Mouse (Mus musculus) embryonic facial prominence, embryonic 14.5 days (tissue): Measurements from ENCODE around the gene Olfr372. TPM values are rescaled to one million over a fixed set of nuclear protein-coding genes. Genes with fewer than 3 reads are reported as not detected.
"Not testable (repeated sequence)": the region's sequence is repeated elsewhere in the genome, so short reads cannot be mapped to it uniquely, and the experiment has no call there.

Experiments
- ATAC-seq: fragments of 200-750 bp; cut with Nextera tagmentation; 2 replicates; pipeline ENCODE4 v1.8.0; 2017; ENCODE audit warnings: low read depth, moderate number of reproducible peaks, moderate TSS enrichment
- DNase-seq: peaks from one replicate; pipeline ENCODE4 v3.0.0-alpha.2; 2015; ENCODE audit warnings: low spot score
- H3K27ac ChIP-seq: fragments of 300-500 bp; sonication (generic); replicated peaks from 2 replicates; pipeline ENCODE4 v1.5.1; 2014; ENCODE audit warnings: low read depth, mild to moderate bottlenecking, low read length, moderate library complexity
- H3K27me3 ChIP-seq: fragments of 300-500 bp; sonication (generic); replicated peaks from 2 replicates; pipeline ENCODE4 v1.6.1; 2014; ENCODE audit warnings: low read length; ENCODE audit not compliant: control insufficient read depth, insufficient read depth
- H3K36me3 ChIP-seq: fragments of 300-500 bp; sonication (generic); 2 replicates; pipeline ENCODE4 v1.6.1; 2014; ENCODE audit warnings: low read length, mixed read lengths; ENCODE audit not compliant: control insufficient read depth, insufficient read depth
- H3K4me1 ChIP-seq: fragments of 300-500 bp; sonication (generic); 2 replicates; pipeline ENCODE4 v1.6.1; 2014; ENCODE audit warnings: antibody characterized with exemption, low read length; ENCODE audit not compliant: control insufficient read depth, insufficient read depth
- H3K4me2 ChIP-seq: fragments of 300-500 bp; sonication (generic); 2 replicates; pipeline ENCODE4 v1.6.1; 2014; ENCODE audit warnings: low read depth, mild to moderate bottlenecking, low read length, moderate library complexity, mixed read lengths
- H3K4me3 ChIP-seq: fragments of 300-500 bp; sonication (generic); 2 replicates; pipeline ENCODE4 v1.5.1; 2014; ENCODE audit warnings: low read depth, mild to moderate bottlenecking, low read length
- H3K9ac ChIP-seq: fragments of 300-500 bp; sonication (generic); 2 replicates; pipeline ENCODE4 v1.6.1; 2014; ENCODE audit warnings: low read depth, mild to moderate bottlenecking, low read length, moderate library complexity, mixed read lengths
- H3K9me3 ChIP-seq: fragments of 300-500 bp; sonication (generic); 2 replicates; pipeline ENCODE4 v1.6.1; 2016; ENCODE audit warnings: low read length; ENCODE audit not compliant: control insufficient read depth
- WGBS: fragments of 180-500 bp; shearing (Covaris S2); extraction: QIAGEN DNeasy Blood & Tissue Kit; methylation state at CpG from one replicate; pipeline ENCODE4 v1.1.7; 2014; 5-methylcytosine and 5-hydroxymethylcytosine counted together
- polyA plus RNA-seq: library from polyadenylated mRNA; unstranded; fragments of >200 nt; fragmentation: Nextera tagmentation; extraction: Ambion mirVana; gene quantifications from 2 replicates; pipeline ENCODE4 v1.2.1, GENCODE M21; 2014

The Olfr372 gene
- polyA plus RNA-seq, 1 experiment from 2014 or later: not detected

DNA sequence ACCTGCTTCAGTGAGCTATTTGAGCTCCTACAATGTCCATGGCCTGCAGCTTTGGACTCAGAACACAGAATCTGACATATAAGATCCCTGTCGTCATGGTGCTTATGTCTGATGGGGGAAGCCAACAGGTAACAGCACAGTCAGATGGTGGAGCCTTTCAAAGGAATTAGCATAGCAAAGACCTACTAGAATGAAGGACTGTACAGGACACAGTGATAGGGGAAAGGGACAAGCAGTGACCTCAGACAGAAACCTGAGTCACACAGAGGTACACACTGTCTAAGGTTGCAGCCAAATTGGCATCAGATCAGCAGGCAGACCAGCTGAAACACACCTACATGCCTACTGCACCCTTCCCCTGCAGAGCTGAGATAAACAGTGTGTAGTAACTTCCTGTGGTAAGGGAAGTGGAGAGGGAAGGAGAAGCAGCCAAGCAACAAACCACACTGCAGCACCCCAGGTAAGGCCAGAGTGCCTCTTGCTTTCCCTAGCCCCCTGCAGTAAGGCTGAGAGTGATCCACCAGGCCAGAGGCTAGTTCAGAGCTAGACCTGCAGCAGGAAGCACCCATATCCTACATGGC, 25.9 kb downstream of the Olfr372 start:
- WGBS: 100% methylated on average over 1 of the region's 1 CpGs
- not testable (repeated sequence) for H3K4me1 ChIP-seq, ATAC-seq, H3K9ac ChIP-seq, H3K36me3 ChIP-seq, H3K4me2 ChIP-seq, H3K27ac ChIP-seq, H3K27me3 ChIP-seq, DNase-seq, H3K4me3 ChIP-seq, H3K9me3 ChIP-seq

DNA sequence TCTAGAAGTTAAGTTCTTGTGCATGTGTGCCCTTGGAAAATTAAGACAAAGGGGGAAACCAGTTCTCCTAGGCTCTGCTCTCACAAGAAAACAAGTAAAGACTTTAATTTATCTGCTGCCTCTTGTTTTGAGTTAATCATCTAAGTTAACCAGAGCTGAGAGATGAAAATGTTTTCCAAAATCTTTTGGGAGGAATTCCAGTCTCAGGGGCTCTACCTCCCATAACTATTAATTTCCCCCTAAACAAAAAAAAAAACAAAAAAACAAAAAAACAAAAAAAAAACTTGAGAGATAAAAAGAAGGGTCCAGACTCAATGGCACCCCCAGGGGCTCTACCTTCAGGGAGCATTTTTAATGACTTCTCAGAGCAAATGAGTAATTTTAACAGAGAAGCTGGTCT, 41.9 kb downstream of the Olfr372 start, which contains the start of gene Olfr373:
Gene Olfr373, plus strand, starts transcription at position 301 of the 400 bp plus-strand sequence.
- not testable (repeated sequence) for DNase-seq, ATAC-seq, H3K27ac ChIP-seq, H3K36me3 ChIP-seq, H3K4me3 ChIP-seq, H3K4me2 ChIP-seq, H3K9ac ChIP-seq, H3K4me1 ChIP-seq, H3K9me3 ChIP-seq, H3K27me3 ChIP-seq

DNA sequence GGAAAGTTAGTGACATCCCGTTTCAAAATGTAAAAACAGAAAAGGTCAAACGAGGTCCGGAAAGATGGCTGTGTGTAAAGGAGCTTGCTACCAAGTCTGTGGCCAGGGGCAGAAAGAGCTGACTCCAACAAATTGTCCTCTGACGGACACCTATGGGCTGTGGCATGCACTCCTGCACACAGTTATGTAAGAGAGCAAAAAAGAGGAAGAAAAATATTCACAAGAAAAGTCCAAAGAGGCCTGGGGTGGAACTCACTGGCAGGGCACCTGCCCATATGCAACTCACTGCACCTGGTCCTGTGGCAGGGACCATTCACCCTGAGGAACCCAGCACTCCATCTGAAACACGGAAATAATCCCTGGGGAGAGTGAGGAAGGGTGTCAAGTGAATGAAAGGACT, 43.7 kb downstream of the Olfr372 start:
- no peak overlapping the region for H3K27ac ChIP-seq
- H3K9ac ChIP-seq: no peak overlapping the region
- H3K4me1 ChIP-seq: no peaks in the 10 kb centered on the region
- WGBS: 65% methylated on average over 5 of the region's 5 CpGs
- no peak for ATAC-seq
- no peaks in the 10 kb centered on the region for H3K36me3 ChIP-seq
- H3K4me2 ChIP-seq: no peak overlapping the region
- no peaks in the 10 kb centered on the region for H3K9me3 ChIP-seq
- DNase-seq: no peak
- no peaks in the 10 kb centered on the region for H3K27me3 ChIP-seq
- no peak overlapping the region for H3K4me3 ChIP-seq

DNA sequence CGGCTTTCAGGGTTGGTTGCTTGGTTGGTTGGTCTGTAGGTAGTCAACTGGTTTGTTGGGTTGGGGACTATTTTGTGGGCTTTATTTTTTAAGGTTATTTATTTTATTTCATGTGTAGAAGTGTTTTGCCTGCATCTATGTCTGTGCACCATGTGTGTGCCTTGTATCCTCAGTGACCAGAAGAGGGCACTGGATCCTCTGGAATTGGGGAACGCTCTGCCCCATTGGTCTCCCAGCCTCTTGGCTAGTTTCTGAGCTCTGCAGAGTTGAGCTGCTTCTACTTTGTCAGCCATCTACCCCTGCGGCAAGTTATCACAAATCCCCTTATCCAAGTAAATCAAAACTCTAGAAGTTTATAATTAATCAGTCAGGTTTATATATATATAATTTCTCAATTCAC, 46.6 kb downstream of the Olfr372 start:
- H3K27ac ChIP-seq, H3K9me3 ChIP-seq, H3K9ac ChIP-seq, H3K36me3 ChIP-seq, H3K4me1 ChIP-seq, ATAC-seq, H3K4me3 ChIP-seq, H3K27me3 ChIP-seq, H3K4me2 ChIP-seq, DNase-seq: not testable (repeated sequence)
- WGBS: 86% methylated on average over 3 of the region's 3 CpGs

DNA sequence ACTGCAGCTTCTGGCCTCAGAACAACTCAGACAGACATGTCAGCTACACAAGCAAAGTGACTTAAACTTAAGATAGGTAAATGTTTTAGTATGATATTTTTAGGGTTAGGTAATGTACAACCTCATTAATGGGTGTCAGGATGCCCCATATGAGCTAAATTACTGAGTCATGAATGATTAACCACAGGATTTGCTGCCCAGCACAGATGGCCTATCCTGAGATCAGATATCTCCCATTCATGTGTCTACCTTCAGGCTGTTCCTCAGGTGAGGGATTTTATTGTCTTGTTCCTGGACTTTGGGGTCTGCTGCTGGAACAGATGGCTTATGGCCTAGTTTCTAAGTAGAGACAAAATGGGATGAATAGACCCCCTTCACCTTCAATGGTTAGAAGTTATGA, 55.7 kb downstream of the Olfr372 start:
- ATAC-seq, H3K27me3 ChIP-seq, H3K4me2 ChIP-seq, H3K36me3 ChIP-seq, H3K9ac ChIP-seq, H3K4me3 ChIP-seq, DNase-seq, H3K27ac ChIP-seq, H3K9me3 ChIP-seq, H3K4me1 ChIP-seq: not testable (repeated sequence)

DNA sequence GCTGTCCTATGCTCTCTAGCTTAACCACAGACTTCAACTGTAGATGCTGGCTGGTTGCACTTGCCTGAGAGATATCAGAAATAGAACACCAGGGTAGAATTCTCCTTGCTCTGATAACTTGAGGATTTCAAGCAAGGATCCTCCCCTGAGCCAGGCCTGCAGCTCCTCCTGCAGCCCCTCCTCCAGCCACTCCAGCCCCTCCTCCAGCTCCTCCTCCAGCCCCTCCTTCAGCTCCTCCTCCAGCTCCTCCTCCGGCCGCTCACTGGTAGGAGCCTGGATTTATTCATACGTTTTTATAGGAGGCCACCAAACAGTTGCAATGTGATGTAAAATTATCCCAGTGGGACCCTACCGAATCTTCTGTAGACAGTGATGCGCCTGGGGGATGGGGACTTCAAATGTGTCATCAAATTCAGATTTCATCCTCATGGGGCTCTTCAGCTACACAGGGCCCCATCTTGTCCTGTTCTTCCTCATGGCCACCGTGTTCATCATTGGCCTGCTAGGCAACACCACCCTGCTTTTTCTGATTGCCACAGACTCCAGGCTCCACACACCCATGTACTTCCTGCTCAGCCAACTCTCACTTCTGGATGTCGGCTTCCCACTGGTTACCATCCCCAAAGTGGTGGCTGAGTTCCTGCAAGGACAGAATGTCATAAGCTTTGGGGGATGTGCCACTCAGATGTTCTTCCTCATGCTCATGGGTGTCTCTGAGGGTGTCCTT, 58.5 kb downstream of the Olfr372 start:
- not testable (repeated sequence) for ATAC-seq, H3K4me2 ChIP-seq, H3K36me3 ChIP-seq, H3K27ac ChIP-seq, H3K9me3 ChIP-seq, H3K4me3 ChIP-seq, H3K4me1 ChIP-seq, H3K27me3 ChIP-seq, H3K9ac ChIP-seq, DNase-seq
- 56% methylated on average over 6 of the region's 7 CpGs for WGBS

DNA sequence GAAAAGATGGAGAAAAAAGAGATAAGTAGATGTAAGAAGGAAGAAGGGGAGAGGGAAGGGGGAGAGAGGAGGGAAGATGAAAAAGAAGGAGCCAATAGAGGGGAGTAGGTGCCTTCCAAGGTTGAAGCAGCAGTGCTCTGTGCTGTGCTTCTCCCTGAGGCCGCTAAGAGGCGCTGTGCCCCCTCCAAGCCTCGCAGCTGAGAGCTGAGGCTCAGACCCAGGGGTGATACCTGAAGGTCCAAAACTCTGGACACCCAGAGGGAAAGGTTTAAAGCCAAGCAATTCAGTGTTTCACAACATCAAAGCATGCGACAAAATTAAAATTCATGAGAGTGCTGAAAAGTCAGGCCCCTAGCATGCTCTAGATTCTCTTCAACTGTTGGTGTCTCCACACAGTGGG, 64.1 kb downstream of the Olfr372 start:
- Histone ChIP-seq H3K4me2 (no peak overlapping the region), H3K4me1 (no peaks in the 10 kb centered on the region), H3K9ac (no peak overlapping the region), H3K9me3 (peaks cover 4% of the 10 kb centered on the region; the same call in 1 of the 2 replicates), H3K27ac (no peak overlapping the region), H3K36me3 (no peaks in the 10 kb centered on the region), H3K27me3 (no peaks in the 10 kb centered on the region), H3K4me3 (no peak overlapping the region)
- ATAC-seq: no peak
- no peak for DNase-seq
- 17% methylated on average over 4 of the region's 4 CpGs for WGBS

DNA sequence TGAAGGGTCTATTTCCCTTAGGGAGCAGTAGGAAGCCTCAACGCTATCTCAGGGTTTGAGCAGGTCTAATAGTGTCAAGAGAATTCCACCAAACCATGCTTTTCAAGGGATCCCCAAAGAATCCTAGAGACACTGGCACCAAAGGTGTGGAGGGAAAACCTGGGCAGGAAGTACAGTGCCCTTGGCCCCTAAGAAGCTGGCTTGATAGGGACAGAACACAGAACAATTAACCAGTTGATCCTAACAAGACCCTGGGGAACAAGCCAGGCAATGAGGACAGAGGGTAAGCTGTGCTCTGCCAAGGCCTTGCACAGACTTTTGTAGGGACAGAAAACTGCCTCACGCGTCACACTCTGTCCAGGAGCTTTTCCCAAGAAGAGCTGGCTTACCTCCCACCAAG, 65.7 kb downstream of the Olfr372 start, which contains the start of gene Olfr374:
Gene Olfr374, plus strand, starts transcription at position 301 of the 400 bp plus-strand sequence.
- Histone ChIP-seq H3K9ac (no peak within 1 kb of the TSS), H3K27ac (no peak within 1 kb of the TSS), H3K36me3 (no peaks in the 10 kb centered on the region), H3K9me3 (peaks cover 4% of the 10 kb centered on the region; the same call in 1 of the 2 replicates), H3K4me3 (no peak within 1 kb of the TSS), H3K4me2 (no peak within 1 kb of the TSS), H3K4me1 (no peaks in the 10 kb centered on the region), H3K27me3 (no peaks in the 10 kb centered on the region)
- 77% methylated on average over 3 of the region's 3 CpGs for WGBS
- ATAC-seq: no peak
- no peak for DNase-seq
